Mouse (Mus musculus): ENCODE results near the gene 4430402I18Rik.

4430402I18Rik gene

GRCm38 (mm10) chr19:28968178-28968577, 578 bp upstream of the 4430402I18Rik start:
- DNase-seq (ENCODE audit: low spot score in 2 of 2) = no peak

- DNase-seq (ENCODE audit: low spot score in 2 of 2) = no peak
These were observed 3.1 kb downstream of the 4430402I18Rik start for GRCm38 (mm10) chr19:28964552-28964903.

- peak; percentile 69 to 83 for DNase-seq (ENCODE audit: low spot score in 2 of 2)
These were observed 3.6 kb downstream of the 4430402I18Rik start, which contains the start of gene Plpp6 for GRCm38 (mm10) chr19:28963842-28964551. Gene Plpp6, plus strand, starts transcription at chr19:28963953.

GRCm38 (mm10) chr19:28963513-28963841, 4.1 kb downstream of the 4430402I18Rik start:
- DNase-seq (ENCODE audit: low spot score in 2 of 2) = no peak

GRCm38 (mm10) chr19:28963113-28963512, 4.5 kb downstream of the 4430402I18Rik start:
- DNase-seq (ENCODE audit: low spot score in 2 of 2) = no peak

- DNase-seq (ENCODE audit: low spot score in 2 of 2) = no peak
These were observed 16.3 kb downstream of the 4430402I18Rik start for GRCm38 (mm10) chr19:28951251-28951650.

GRCm38 (mm10) chr19:28947311-28947710, 20.3 kb downstream of the 4430402I18Rik start:
- DNase-seq (ENCODE audit: low spot score in 2 of 2) = no peak

GRCm38 (mm10) chr19:28946782-28947181, 20.8 kb downstream of the 4430402I18Rik start:
- no peak for DNase-seq (ENCODE audit: low spot score in 2 of 2)

- no peak for DNase-seq (ENCODE audit: low spot score in 2 of 2)
These were observed 26.3 kb downstream of the 4430402I18Rik start for GRCm38 (mm10) chr19:28941271-28941670.

GRCm38 (mm10) chr19:28940135-28940874, 27.3 kb downstream of the 4430402I18Rik start:
- no peak for DNase-seq (ENCODE audit: low spot score in 2 of 2)

GRCm38 (mm10) chr19:28934897-28935296, 32.7 kb downstream of the 4430402I18Rik start:
- DNase-seq (ENCODE audit: low spot score in 2 of 2) = no peak

GRCm38 (mm10) chr19:28929034-28929433, 38.6 kb downstream of the 4430402I18Rik start:
- DNase-seq (ENCODE audit: low spot score in 2 of 2) = no peak

- DNase-seq (ENCODE audit: low spot score in 2 of 2) = no peak
These were observed 40.2 kb downstream of the 4430402I18Rik start for GRCm38 (mm10) chr19:28927396-28927795.

GRCm38 (mm10) chr19:28926366-28926765, 41.2 kb downstream of the 4430402I18Rik start:
- DNase-seq (ENCODE audit: low spot score in 2 of 2) = no peak

GRCm38 (mm10) chr19:28917839-28918238, 49.8 kb downstream of the 4430402I18Rik start:
- DNase-seq (ENCODE audit: low spot score in 2 of 2) = no peak

GRCm38 (mm10) chr19:28916492-28916891, 51.1 kb downstream of the 4430402I18Rik start:
- DNase-seq (ENCODE audit: low spot score in 2 of 2) = no peak

GRCm38 (mm10) chr19:28915602-28916250, 51.9 kb downstream of the 4430402I18Rik start:
- DNase-seq (ENCODE audit: low spot score in 2 of 2) = no peak

- DNase-seq (ENCODE audit: low spot score in 2 of 2) = no peak
These were observed 53.0 kb downstream of the 4430402I18Rik start for GRCm38 (mm10) chr19:28914598-28914997.

- no peak for DNase-seq (ENCODE audit: low spot score in 2 of 2)
These were observed 58.9 kb downstream of the 4430402I18Rik start for GRCm38 (mm10) chr19:28908693-28909092.

- no peak for DNase-seq (ENCODE audit: low spot score in 2 of 2)
These were observed 59.4 kb downstream of the 4430402I18Rik start for GRCm38 (mm10) chr19:28908186-28908585.

- DNase-seq (ENCODE audit: low spot score in 2 of 2) = no peak
These were observed 64.0 kb downstream of the 4430402I18Rik start for GRCm38 (mm10) chr19:28903536-28904119.

GRCm38 (mm10) chr19:28902806-28903205, 64.8 kb downstream of the 4430402I18Rik start:
- DNase-seq (ENCODE audit: low spot score in 2 of 2) = no peak
